Mouse (Mus musculus) G1E (cell line): ENCODE measurements around the gene Hist1h2ao. TPM values are rescaled to one million over a fixed set of nuclear protein-coding genes. Genes with fewer than 3 reads are reported as not detected.
"Not testable (repeated sequence)": the region's sequence is repeated elsewhere in the genome, so short reads cannot be mapped to it uniquely, and the experiment has no call there.

Experiments used
- ATAC-seq: 2 replicates; pipeline ENCODE4 v1.8.0; 2016; ENCODE audit warnings: mild to moderate bottlenecking; ENCODE audit not compliant: insufficient number of reproducible peaks, poor library complexity, low FRiP score, severe bottlenecking; ENCODE audit errors: extremely low read depth
- DNase-seq: peaks from one replicate; pipeline ENCODE4 v3.0.0; 2012; ENCODE audit warnings: low spot score
- H3K27me3 ChIP-seq: 2 replicates; pipeline ENCODE4 v1.6.1; 2012; ENCODE audit warnings: mild to moderate bottlenecking, low read length, inconsistent platforms; ENCODE audit not compliant: insufficient read depth
- H3K36me3 ChIP-seq: replicated peaks from 2 replicates; pipeline ENCODE3; 2012; ENCODE audit warnings: mild to moderate bottlenecking, inconsistent platforms
- H3K4me1 ChIP-seq: 2 replicates; pipeline ENCODE4 v1.6.1; 2012; ENCODE audit warnings: low read depth, low read length, inconsistent platforms, mixed read lengths; ENCODE audit not compliant: insufficient read depth
- H3K4me3 ChIP-seq: 2 replicates; pipeline ENCODE4 v1.5.1; 2012; ENCODE audit warnings: low read depth, mild to moderate bottlenecking, inconsistent platforms, low read length, moderate library complexity, mixed read lengths
- H3K9me3 ChIP-seq: replicated peaks from 2 replicates; pipeline ENCODE4 v1.6.1; 2012; ENCODE audit warnings: inconsistent platforms
- CTCF ChIP-seq: IDR thresholded peaks from 2 replicates; pipeline ENCODE4 v1.5.1; 2012; ENCODE audit warnings: low read depth, low read length, inconsistent platforms, mixed read lengths
- GATA1 ChIP-seq: IDR thresholded peaks from 2 replicates; pipeline ENCODE4 v1.6.1; 2012; ENCODE audit warnings: borderline replicate concordance, low read length, inconsistent platforms, mixed read lengths
- GATA2 ChIP-seq: IDR thresholded peaks from 2 replicates; pipeline ENCODE4 v1.6.1; 2012; ENCODE audit warnings: low read depth, low read length, inconsistent platforms, borderline replicate concordance
- POLR2AphosphoS5 ChIP-seq: IDR thresholded peaks from 2 replicates; pipeline ENCODE4 v1.6.1; 2012; ENCODE audit warnings: low read depth, low read length, inconsistent platforms; ENCODE audit not compliant: insufficient replicate concordance
- TAL1 ChIP-seq: conservative IDR thresholded peaks from 2 replicates; pipeline ENCODE4 v1.6.1; 2012; ENCODE audit warnings: low read depth, low read length, inconsistent platforms, mixed read lengths
- polyA plus RNA-seq: library from polyadenylated mRNA; stranded (reverse); fragments of >175 nt; gene quantifications from 2 replicates; pipeline ENCODE4 v1.2.3, GENCODE M21; 2012
- total RNA-seq, 2 experiments: library from RNA; stranded (forward) in 1 of 2; stranded (reverse) in 1 of 2; fragments of 200-1000 nt in 1 of 2; fragments of >200 nt in 1 of 2; fragmentation: Nextera tagmentation in 1 of 2; gene quantifications; 2 replicates each; pipeline ENCODE4 v1.2.3; 2014 to 2017

The Hist1h2ao gene
- total and polyA plus RNA-seq, 3 experiments: 683 to 11,503 TPM; not detected in 1

DNA sequence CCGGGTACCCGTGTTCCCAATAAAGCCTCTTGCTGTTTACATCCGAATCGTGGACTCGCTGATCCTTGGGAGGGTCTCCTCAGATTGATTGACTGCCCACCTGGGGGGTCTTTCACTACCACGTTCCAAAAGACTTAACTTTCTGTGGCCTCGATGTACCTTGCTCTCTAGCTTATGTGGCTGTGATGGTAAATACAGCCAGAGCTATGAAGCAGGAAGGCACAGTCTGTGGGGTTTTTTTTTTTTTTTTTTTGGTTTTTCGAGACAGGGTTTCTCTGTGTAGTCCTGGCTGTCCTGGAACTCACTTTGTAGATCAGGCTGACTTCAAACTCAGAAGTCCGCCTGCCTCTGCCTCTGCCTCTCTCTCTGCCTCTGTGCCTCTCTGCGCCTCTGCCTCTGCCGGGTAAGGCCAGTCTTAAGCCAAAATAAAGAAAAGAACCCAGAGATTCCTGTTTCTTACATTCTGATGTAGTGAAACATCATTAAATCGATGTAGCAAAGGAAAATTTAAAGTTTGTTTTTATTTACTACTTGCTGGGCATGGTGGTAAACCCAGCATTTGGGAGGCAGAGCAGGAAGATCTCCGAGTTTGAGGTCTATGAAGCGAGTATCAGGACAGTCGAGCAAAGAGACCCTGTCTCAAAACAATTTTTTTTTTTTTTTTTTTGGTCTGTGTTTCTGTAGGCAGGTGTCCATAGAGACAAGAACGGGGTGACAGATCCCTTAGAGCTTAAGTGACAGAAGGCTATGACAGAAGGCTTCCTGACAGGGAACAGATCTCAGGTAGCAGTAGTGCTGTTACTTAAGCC, 10.0 kb downstream of the Hist1h2ao start:
- H3K27me3 ChIP-seq, H3K4me3 ChIP-seq, DNase-seq, H3K36me3 ChIP-seq, H3K9me3 ChIP-seq: not testable (repeated sequence)
- peak; percentile 28; the same call in 1 of the 2 replicates for ATAC-seq
- H3K4me1 ChIP-seq: peaks cover 13% of the 10 kb centered on the region; the same call in 1 of the 2 replicates

DNA sequence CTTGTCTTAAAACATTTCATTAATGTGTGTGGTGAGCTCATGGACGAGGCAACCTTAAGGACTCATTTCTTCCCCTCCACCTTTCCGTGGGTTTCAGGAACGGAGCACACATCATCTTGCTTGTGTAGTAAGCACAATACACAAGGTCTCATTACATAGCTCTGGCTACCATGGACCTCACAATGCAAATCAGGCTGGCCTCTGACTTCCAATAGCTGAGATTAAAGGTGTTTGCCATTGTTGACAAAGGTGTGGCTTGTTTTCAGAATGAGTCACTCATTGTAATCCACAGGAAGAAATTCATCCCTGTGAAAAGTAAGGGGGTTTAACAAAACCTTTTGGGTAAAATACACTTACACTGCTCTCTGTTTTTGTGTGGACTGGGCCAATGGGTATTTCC, 18.2 kb downstream of the Hist1h2ao start:
- H3K27me3 ChIP-seq: no peaks in the 10 kb centered on the region
- H3K9me3 ChIP-seq: no peaks in the 10 kb centered on the region
- TF ChIP-seq POLR2AphosphoS5: no peak
- no peak for ATAC-seq
- no peak for DNase-seq
- H3K4me3 ChIP-seq: no peak overlapping the region
- H3K36me3 ChIP-seq: no peaks in the 10 kb centered on the region
- H3K4me1 ChIP-seq: peaks cover 9% of the 10 kb centered on the region; the same call in 1 of the 2 replicates

DNA sequence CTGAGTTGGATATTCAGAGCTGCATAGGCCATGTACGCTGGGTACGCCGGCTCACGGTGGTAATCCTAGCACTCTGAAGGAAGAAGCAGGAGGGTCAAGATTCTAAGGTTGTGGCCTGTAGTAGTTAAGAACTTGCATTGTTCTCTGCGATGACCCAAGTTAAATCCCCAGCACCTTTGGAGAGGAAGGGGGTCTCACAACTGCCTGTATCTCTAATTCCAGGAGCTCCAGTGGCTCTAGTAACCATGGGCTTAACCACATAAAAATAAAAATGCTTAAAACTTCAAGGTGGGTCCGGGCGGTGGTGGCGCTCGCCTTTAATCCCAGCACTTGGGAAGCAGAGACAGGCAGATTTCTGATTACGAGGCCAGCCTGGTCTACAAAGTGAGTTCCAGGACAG, 20.1 kb downstream of the Hist1h2ao start:
- no peaks in the 10 kb centered on the region for H3K27me3 ChIP-seq
- no peak overlapping the region for H3K4me3 ChIP-seq
- H3K4me1 ChIP-seq: peaks cover 6% of the 10 kb centered on the region; the same call in 1 of the 2 replicates
- H3K9me3 ChIP-seq: no peaks in the 10 kb centered on the region
- no peak; the same call in 1 of the 2 replicates for TF ChIP-seq POLR2AphosphoS5
- TF ChIP-seq TAL1: no peak
- no peak for TF ChIP-seq GATA2
- no peak for TF ChIP-seq CTCF
- TF ChIP-seq GATA1: no peak
- no peaks in the 10 kb centered on the region for H3K36me3 ChIP-seq
- ATAC-seq (no peak), DNase-seq (no peak)

DNA sequence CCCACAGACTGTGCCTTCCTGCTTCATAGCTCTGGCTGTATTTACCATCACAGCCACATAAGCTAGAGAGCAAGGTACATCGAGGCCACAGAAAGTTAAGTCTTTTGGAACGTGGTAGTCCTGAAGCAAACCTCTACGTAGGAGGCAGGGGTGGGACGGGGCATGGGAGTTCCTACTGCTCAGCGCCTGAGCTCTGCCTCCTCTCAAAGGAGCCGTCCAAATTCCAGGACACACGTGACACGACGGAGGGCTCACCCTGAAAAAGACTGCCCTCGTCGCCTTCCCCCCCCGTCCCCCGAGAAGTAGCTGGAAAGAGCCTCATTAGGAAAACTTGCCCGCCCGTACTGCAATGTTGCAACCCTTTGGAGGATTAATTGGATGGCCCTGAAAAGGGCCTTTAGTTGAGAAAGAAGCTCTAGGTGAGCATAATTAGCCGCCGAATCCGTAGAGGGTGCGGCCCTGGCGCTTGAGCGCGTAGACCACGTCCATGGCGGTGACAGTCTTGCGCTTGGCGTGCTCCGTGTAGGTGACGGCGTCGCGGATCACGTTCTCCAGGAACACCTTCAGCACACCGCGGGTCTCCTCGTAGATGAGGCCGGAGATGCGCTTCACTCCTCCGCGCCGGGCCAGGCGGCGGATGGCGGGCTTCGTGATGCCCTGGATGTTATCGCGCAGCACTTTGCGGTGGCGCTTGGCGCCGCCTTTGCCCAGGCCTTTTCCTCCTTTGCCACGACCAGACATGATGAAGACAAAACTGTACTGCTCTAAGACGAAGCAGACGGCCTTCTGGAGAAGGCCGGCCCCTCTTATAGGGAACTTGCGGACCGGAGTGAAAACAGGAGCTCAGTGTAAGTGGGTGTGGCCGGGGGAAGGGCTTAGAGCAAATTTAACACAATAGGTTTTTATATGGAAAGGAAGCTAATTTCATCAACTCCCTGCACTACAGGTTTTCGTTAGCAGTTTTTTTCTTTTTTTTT, 21.4 kb downstream of the Hist1h2ao start, which contains the start of gene Hist1h4n:
TSS of gene Hist1h4n (minus strand) at position 779 of the 977 bp plus-strand sequence.
- TF ChIP-seq POLR2AphosphoS5: 0 out of 2 replicates have a peak, but pooled peaks have one; percentile 56
- peak; percentile 43 for ATAC-seq
- DNase-seq, H3K4me1 ChIP-seq, H3K9me3 ChIP-seq, H3K36me3 ChIP-seq, H3K27me3 ChIP-seq, H3K4me3 ChIP-seq: not testable (repeated sequence)

DNA sequence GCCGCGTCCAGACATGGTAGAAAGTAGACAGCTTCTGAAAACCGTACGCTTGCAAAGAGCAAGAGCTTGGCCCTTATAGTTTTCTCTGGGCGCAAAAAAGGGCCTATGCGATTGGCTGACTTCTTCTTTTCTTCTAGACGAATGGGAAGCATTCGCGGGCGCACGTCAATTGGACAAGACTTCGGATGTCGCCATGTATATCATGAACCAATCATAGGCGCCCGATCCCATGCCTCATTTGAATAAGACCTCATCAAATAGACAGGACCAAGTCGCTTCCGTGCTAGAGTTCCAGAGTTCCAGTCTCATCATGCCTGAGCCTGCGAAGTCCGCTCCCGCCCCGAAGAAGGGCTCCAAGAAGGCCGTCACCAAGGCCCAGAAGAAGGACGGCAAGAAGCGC, 23.2 kb downstream of the Hist1h2ao start, which contains the start of the genes Hist1h2ap and Hist1h2br:
TSS of gene Hist1h2ap (minus strand) at position 47 of the 400 bp plus-strand sequence.
TSS of gene Hist1h2br (plus strand) at position 283 of the 400 bp plus-strand sequence.
- H3K4me1 ChIP-seq, DNase-seq, H3K4me3 ChIP-seq, H3K9me3 ChIP-seq, H3K27me3 ChIP-seq, H3K36me3 ChIP-seq: not testable (repeated sequence)
- peak; percentile 82 for ATAC-seq

DNA sequence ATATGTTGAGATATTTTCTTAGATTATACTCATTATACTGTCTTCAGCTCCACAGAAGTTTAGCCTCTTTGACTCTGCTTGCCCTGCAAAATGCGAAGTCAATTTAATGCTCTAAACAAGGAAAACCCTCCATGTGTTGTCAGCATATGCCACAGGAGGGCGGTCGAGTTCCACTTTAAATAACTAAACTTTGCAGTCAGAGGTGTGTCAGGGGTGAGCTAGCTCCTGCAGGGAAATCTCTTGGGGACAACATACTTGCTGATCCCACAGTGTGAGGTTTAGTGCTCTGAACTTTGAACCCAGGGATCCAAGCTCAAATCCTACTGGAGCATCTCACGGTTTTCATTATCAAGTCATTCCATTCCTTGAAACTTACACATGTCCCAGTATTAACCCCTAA, 30.2 kb downstream of the Hist1h2ao start:
- not testable (repeated sequence) for H3K36me3 ChIP-seq, DNase-seq, H3K9me3 ChIP-seq, H3K4me1 ChIP-seq, H3K27me3 ChIP-seq, H3K4me3 ChIP-seq
- peak; percentile 60 for ATAC-seq

DNA sequence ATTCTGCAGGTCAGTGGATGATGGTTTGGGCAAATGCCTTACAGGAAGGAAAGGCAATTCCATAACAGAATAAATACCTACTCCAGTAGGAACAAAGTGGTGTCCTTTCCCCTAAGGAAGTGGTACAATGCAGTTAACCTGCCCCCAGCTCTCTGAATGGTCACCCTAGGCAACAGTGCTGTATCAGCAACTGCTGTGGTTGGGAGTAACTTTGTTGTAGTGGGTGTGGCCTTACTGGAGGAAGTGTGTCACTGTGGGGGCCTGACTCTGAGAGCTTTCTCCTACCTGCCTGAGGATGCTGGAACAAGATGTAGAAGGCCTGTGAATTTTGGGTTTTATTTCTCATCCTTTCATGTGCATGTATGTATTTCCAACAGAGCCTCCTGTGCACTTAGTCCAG, 36.1 kb downstream of the Hist1h2ao start:
- not testable (repeated sequence) for DNase-seq, ATAC-seq, H3K36me3 ChIP-seq, H3K4me3 ChIP-seq, H3K4me1 ChIP-seq, H3K9me3 ChIP-seq, H3K27me3 ChIP-seq
